Mouse (Mus musculus): Measurements from ENCODE around the gene Brinp1. TPM values are rescaled to one million over a fixed set of nuclear protein-coding genes. Genes with fewer than 3 reads are reported as not detected.

The Brinp1 gene
- total and polyA plus RNA-seq, 3 experiments = not detected

- no peaks in the 10 kb centered on the region for H3K4me1 ChIP-seq (ENCODE audit: control insufficient read depth in 1 of 2, insufficient read depth in 2 of 2)
- H3K27ac ChIP-seq (ENCODE audit: insufficient read depth, low read depth) = no peak overlapping the region
- TF ChIP-seq MAZ (IDR thresholded peaks at IDR 0.05; ENCODE audit: low read depth, low read length) = no peak
- H3K36me3 ChIP-seq (replicated peaks in 1 of 2; ENCODE audit: control insufficient read depth in 1 of 2, insufficient read depth in 1 of 2, low read length in 1 of 2) = no peaks in the 10 kb centered on the region
- H3K9ac ChIP-seq (ENCODE audit: insufficient read depth, low read depth) = no peak overlapping the region
- dilution Hi-C loops (cut with MboI; ENCODE audit: extremely low pct_ligation_motif_present, extremely low pct_unique_long_range_greater_than_20kb, low sequenced_read_pairs) (no loop called here), in situ Hi-C loops (cut with MboI; ENCODE audit: low pct_ligation_motif_present, low pct_unique_long_range_greater_than_20kb, low sequenced_read_pairs) (no loop called here)
- H3K4me3 ChIP-seq (replicated peaks in 1 of 3; ENCODE audit: low read depth in 2 of 3, low read length in 2 of 3, poor library complexity in 1 of 3) = no peak overlapping the region
- no peak overlapping the region for H3K4me2 ChIP-seq (ENCODE audit: insufficient read depth, low read depth, poor library complexity, severe bottlenecking)
- H3K27me3 ChIP-seq (replicated peaks) = no peaks in the 10 kb centered on the region
- H3K9me3 ChIP-seq (replicated peaks; ENCODE audit: low read length) = peaks cover 44% of the 10 kb centered on the region
- no peak for DNase-seq (ENCODE audit: extremely low read depth)
- H3K79me2 ChIP-seq (replicated peaks; ENCODE audit: control insufficient read depth, extremely low read depth, insufficient read depth, poor library complexity, severe bottlenecking) = no peaks in the 10 kb centered on the region
Measured at GRCm38 (mm10) chr4:68955621-68956020, 1.4 kb upstream of the Brinp1 start.

- Histone ChIP-seq H3K79me2 (replicated peaks; ENCODE audit: control insufficient read depth, extremely low read depth, insufficient read depth, poor library complexity, severe bottlenecking) (no peaks in the 10 kb centered on the region), H3K9me3 (replicated peaks; ENCODE audit: low read length) (peaks cover 44% of the 10 kb centered on the region), H3K27me3 (replicated peaks) (no peaks in the 10 kb centered on the region), H3K27ac (ENCODE audit: insufficient read depth, low read depth) (no peak overlapping the region), H3K36me3 (replicated peaks in 1 of 2; ENCODE audit: control insufficient read depth in 1 of 2, insufficient read depth in 1 of 2, low read length in 1 of 2) (no peaks in the 10 kb centered on the region), H3K4me2 (ENCODE audit: insufficient read depth, low read depth, poor library complexity, severe bottlenecking) (no peak overlapping the region), H3K4me3 (replicated peaks in 1 of 3; ENCODE audit: low read depth in 2 of 3, low read length in 2 of 3, poor library complexity in 1 of 3) (no peak overlapping the region), H3K4me1 (ENCODE audit: control insufficient read depth in 1 of 2, insufficient read depth in 2 of 2) (no peaks in the 10 kb centered on the region), H3K9ac (ENCODE audit: insufficient read depth, low read depth) (no peak overlapping the region)
- in situ Hi-C loops (cut with MboI; ENCODE audit: low pct_ligation_motif_present, low pct_unique_long_range_greater_than_20kb, low sequenced_read_pairs) (no loop called here), dilution Hi-C loops (cut with MboI; ENCODE audit: extremely low pct_ligation_motif_present, extremely low pct_unique_long_range_greater_than_20kb, low sequenced_read_pairs) (no loop called here)
- DNase-seq (ENCODE audit: extremely low read depth) = no peak
- TF ChIP-seq GABPA (IDR thresholded peaks at IDR 0.05; ENCODE audit: insufficient replicate concordance, low read depth, low read length) (no peak), POLR2A (IDR thresholded peaks at IDR 0.05; ENCODE audit: low read depth, low read length) (no peak), MYC (IDR thresholded peaks at IDR 0.05; ENCODE audit: low read depth, low read length) (no peak), EP300 (IDR thresholded peaks at IDR 0.05; ENCODE audit: low read length) (no peak), ETS1 (conservative IDR thresholded peaks at IDR 0.05; ENCODE audit: low read depth, low read length) (no peak), RCOR1 (conservative IDR thresholded peaks at IDR 0.05; ENCODE audit: low read depth, low read length) (no peak), JUND (conservative IDR thresholded peaks at IDR 0.05; ENCODE audit: low read depth, low read length) (no peak), TBP (conservative IDR thresholded peaks at IDR 0.05; ENCODE audit: low read depth, low read length) (no peak), USF1 (IDR thresholded peaks at IDR 0.05; ENCODE audit: low read depth, low read length) (no peak), NELFE (IDR thresholded peaks at IDR 0.05; ENCODE audit: low read depth, low read length) (no peak), POLR2AphosphoS2 (IDR thresholded peaks at IDR 0.05; ENCODE audit: low read depth, low read length) (no peak), SMC3 (IDR thresholded peaks at IDR 0.05; ENCODE audit: low read depth, low read length) (no peak), CHD1 (IDR thresholded peaks at IDR 0.05; ENCODE audit: low read depth, low read length) (no peak), TCF12 (IDR thresholded peaks at IDR 0.05; ENCODE audit: low read depth, low read length) (no peak)
Measured at GRCm38 (mm10) chr4:68953667-68954321, 403 bp downstream of the Brinp1 start.

Measured in CH12.LX (cell line).